Mouse (Mus musculus): ENCODE measurements around the gene Rnf220. TPM values are rescaled to one million over a fixed set of nuclear protein-coding genes. Genes with fewer than 3 reads are reported as not detected.

The Rnf220 gene
- polyA plus RNA-seq, 1 experiment from 2014 or later, result 60.0 TPM

DNA sequence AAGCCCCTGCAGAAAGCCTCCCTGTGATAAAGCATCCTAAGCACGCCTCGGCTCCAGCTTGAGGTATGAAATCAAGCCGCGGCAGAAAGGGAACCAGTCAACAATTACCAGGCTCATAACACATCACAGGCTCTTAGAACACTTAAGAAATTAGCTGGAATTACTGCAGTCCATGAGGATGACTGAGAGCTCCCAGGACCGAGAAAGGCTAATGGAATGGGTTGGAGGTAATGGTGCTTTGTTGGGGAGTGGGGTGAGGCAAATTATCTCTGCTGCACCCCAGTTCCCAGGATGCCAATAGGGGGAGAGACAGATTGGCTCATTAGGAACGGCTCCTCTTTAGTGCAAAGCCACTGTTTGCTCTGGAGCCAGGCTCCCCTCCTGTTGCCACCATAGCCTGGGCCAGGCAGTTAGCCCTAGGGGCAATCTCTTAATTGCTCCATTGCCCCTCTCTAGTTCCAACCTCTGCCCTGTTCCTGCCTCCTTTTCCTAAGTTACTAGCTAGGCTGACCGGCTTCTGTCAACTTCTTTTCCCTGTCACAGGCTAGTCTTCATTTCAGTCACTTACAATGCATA, 262.6 kb downstream of the Rnf220 start:
- Histone ChIP-seq H3K27ac (no peak overlapping the region), H3K9me3 (no peaks in the 10 kb centered on the region), H3K4me1 (replicated peaks) (0 out of 2 replicates have a peak, but pooled peaks cover 3% of the 10 kb centered on the region), H3K27me3 (replicated peaks) (no peaks in the 10 kb centered on the region), H3K4me2 (replicated peaks) (no peak overlapping the region), H3K9ac (no peak overlapping the region), H3K36me3 (no peaks in the 10 kb centered on the region), H3K4me3 (replicated peaks) (no peak overlapping the region)
- WGBS, result 47% methylated on average over 7 of the region's 7 CpGs
- ATAC-seq, result no peak

DNA sequence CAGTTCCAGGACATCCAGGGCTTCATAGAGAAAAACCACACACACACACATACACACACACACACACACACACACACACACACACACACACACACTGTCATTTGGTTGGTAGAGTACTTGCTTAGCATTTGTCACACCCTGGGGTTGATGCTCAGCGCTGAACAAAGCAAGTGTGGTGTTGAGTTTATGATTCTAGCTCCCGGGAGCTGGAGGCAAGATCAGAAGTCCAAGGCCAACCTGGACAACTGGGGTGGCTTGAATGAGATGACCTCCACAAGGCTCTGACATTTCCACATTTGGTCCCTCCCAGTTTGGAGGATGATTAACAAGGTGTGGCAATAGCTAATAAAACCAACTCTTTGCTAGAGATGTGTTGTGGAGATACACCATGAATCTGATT, 265.6 kb downstream of the Rnf220 start:
- Histone ChIP-seq H3K4me3 (replicated peaks) (no peak overlapping the region), H3K4me1 (replicated peaks) (0 out of 2 replicates have a peak, but pooled peaks cover 3% of the 10 kb centered on the region), H3K9me3 (no peaks in the 10 kb centered on the region), H3K27me3 (replicated peaks) (no peaks in the 10 kb centered on the region), H3K27ac (no peak overlapping the region), H3K4me2 (replicated peaks) (no peak overlapping the region), H3K36me3 (no peaks in the 10 kb centered on the region), H3K9ac (no peak overlapping the region)
- peak; percentile 50; the same call in 1 of the 2 replicates for ATAC-seq
- WGBS, result 79% methylated on average over 2 of the region's 2 CpGs

DNA sequence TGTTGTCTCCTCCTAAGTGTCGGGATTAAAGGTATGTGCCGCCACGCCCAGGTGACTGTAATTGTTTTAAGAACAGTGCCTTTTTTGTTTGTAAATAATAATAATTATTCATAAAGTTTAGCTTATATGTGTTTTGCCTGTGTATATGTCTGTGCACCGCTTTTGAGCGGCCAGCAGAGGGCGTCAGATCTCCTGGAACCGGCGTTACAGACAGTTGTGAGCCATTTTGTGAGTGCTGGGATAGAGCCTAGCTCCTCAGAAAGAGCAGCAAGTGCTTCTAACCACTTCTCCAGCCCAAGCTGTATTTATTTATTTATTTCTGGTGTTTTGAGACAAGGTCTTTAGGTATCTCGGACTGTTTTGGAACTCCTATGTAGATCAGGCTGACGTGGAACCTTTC, 266.5 kb downstream of the Rnf220 start:
- ATAC-seq, result no peak
- Histone ChIP-seq H3K27ac (no peak overlapping the region), H3K4me3 (replicated peaks) (no peak overlapping the region), H3K27me3 (replicated peaks) (no peaks in the 10 kb centered on the region), H3K4me2 (replicated peaks) (no peak overlapping the region), H3K9me3 (no peaks in the 10 kb centered on the region), H3K36me3 (no peaks in the 10 kb centered on the region), H3K9ac (no peak overlapping the region), H3K4me1 (replicated peaks) (no peaks in the 10 kb centered on the region)
- WGBS, result 61% methylated on average over 10 of the region's 10 CpGs

DNA sequence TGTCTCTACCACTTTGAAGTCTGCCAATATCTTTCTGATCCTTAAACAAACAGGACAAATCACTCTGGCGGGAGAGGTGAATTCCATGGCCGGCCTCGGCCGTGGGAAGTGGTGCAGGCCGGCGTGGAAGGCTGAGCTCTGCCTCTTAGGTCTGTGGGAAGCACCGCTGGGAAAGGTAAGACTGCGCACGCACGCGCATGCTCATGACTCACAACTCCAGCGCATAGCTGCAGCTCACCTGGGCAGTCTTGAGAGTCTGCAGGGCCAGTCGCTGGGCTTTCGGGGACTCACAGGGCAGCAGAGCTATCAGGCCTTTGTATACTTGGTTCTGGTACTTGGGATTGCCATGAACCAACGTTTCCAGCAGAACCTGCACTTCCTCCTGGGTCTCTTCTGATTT, 267.3 kb downstream of the Rnf220 start:
- Histone ChIP-seq H3K4me3 (replicated peaks) (no peak overlapping the region), H3K36me3 (no peaks in the 10 kb centered on the region), H3K4me1 (replicated peaks) (no peaks in the 10 kb centered on the region), H3K4me2 (replicated peaks) (0 out of 2 replicates have a peak overlapping the region, but pooled peaks have one; percentile 12), H3K9ac (no peak overlapping the region), H3K9me3 (no peaks in the 10 kb centered on the region), H3K27ac (no peak overlapping the region), H3K27me3 (replicated peaks) (no peaks in the 10 kb centered on the region)
- ATAC-seq, result no peak; the same call in 1 of the 2 replicates
- 58% methylated on average over 15 of the region's 15 CpGs for WGBS

DNA sequence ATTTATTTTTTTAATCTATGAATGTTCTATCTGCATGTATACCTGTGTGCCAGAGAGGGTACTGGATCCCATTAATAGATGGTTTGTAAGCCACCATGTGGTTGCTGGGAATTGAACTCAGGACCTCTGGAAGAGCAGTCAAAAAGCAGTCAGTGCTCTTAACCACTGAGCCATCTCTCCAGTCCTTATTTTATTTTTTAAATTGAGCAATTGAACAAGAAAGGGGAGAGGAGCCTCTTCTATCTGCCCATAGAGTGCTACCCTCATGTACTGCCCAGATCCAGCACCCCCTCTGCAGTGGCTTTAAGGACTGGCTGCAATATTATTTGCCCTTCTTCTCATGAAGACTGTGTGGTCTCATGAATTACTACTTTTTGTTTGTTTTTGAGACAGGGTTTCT, 271.6 kb downstream of the Rnf220 start:
- Histone ChIP-seq H3K9ac (no peak overlapping the region), H3K9me3 (no peaks in the 10 kb centered on the region), H3K4me2 (replicated peaks) (no peak overlapping the region), H3K27ac (no peak overlapping the region), H3K36me3 (no peaks in the 10 kb centered on the region), H3K4me3 (replicated peaks) (no peak overlapping the region), H3K4me1 (replicated peaks) (no peaks in the 10 kb centered on the region), H3K27me3 (replicated peaks) (no peaks in the 10 kb centered on the region)
- no peak for ATAC-seq

DNA sequence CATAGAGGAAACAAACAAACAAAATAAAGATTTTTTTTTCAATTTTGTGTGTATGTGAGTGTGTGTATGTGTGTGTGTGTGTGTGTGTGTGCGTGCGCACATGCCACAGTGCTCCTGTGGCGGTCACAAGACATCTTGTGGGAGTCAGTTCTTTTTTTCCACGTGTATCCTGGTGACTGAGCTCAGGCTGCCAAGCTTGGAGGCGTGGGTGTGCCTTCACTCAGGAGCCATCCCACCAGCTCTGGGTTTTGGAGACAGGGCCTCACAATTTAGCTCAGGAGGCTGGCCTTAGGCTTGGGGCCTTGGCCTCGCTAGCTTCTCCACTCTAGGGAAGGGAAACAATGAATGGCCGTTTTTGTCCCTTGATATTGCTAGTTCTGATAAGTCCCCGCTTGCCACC, 272.7 kb downstream of the Rnf220 start:
- no peaks in the 10 kb centered on the region for H3K36me3 ChIP-seq
- H3K27ac ChIP-seq, result no peak overlapping the region
- 67% methylated on average over 8 of the region's 8 CpGs for WGBS
- no peak overlapping the region for H3K9ac ChIP-seq
- no peaks in the 10 kb centered on the region for H3K27me3 ChIP-seq (replicated peaks)
- no peak for ATAC-seq
- H3K4me2 ChIP-seq (replicated peaks), result no peak overlapping the region
- no peaks in the 10 kb centered on the region for H3K9me3 ChIP-seq
- H3K4me1 ChIP-seq (replicated peaks), result no peaks in the 10 kb centered on the region
- H3K4me3 ChIP-seq (replicated peaks), result no peak overlapping the region

DNA sequence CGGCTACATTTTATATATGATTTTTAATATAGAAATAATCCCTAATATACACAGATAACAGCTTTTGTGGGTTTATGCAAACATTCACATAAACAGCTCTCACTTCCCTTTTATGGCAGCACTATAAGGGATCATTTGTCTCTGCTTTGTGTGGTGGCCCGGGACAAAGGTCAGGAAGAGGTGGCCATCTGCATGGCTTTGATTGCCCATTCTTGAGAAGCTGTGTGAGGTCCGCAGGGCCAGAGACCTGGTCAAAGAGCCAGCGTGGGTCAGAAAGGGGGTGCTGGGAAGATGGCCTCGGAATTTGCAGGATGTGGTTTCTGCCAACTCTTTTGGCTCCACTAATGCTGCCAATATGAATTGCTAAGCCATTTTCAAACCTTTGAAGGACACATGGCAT, 273.9 kb downstream of the Rnf220 start:
- no peak overlapping the region for H3K4me2 ChIP-seq (replicated peaks)
- no peak overlapping the region for H3K4me3 ChIP-seq (replicated peaks)
- ATAC-seq, result no peak
- H3K9ac ChIP-seq, result no peak overlapping the region
- no peak overlapping the region for H3K27ac ChIP-seq
- no peaks in the 10 kb centered on the region for H3K9me3 ChIP-seq
- 34% methylated on average over 5 of the region's 5 CpGs for WGBS
- no peaks in the 10 kb centered on the region for H3K36me3 ChIP-seq
- H3K27me3 ChIP-seq (replicated peaks), result no peaks in the 10 kb centered on the region
- no peaks in the 10 kb centered on the region for H3K4me1 ChIP-seq (replicated peaks)

DNA sequence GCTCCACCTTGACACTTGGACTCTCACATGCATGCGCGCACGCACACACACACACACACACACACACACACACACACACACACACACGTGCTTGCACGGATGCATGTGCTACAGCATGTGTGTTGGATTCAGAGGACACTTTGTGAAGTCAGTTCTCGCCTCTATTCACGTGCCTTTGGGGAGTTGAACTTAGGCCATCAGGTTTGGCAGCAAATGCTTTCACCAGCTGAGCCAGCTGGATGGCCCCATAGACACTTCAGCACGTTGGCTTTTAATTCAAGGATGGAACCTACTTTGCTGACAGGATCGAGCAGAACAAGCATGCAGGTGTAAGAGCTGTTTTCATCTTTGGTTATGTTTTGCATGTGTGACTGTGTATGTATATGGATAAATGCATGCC, 275.0 kb downstream of the Rnf220 start:
- no peaks in the 10 kb centered on the region for H3K36me3 ChIP-seq
- H3K4me2 ChIP-seq (replicated peaks), result no peak overlapping the region
- no peak overlapping the region for H3K27ac ChIP-seq
- H3K27me3 ChIP-seq (replicated peaks), result no peaks in the 10 kb centered on the region
- H3K9ac ChIP-seq, result no peak overlapping the region
- ATAC-seq, result no peak
- WGBS, result 88% methylated on average over 9 of the region's 9 CpGs
- no peaks in the 10 kb centered on the region for H3K4me1 ChIP-seq (replicated peaks)
- H3K9me3 ChIP-seq, result no peaks in the 10 kb centered on the region
- no peak overlapping the region for H3K4me3 ChIP-seq (replicated peaks)

Other genes starting within 250 kb of the Rnf220 start
- 9.5 and 11.7 TPM in 2 replicates for gene Tmem53, start 245.1 kb downstream of the Rnf220 start, polyA plus RNA-seq (2015; fragmentation: Nextera tagmentation; extraction: Ambion mirVana)
- 0.19 and 0.32 TPM in 2 replicates for gene Armh1, start 244.9 kb downstream of the Rnf220 start, polyA plus RNA-seq (2015; fragmentation: Nextera tagmentation; extraction: Ambion mirVana)
- gene Eri3, start 53.3 kb upstream of the Rnf220 start, polyA plus RNA-seq (2015; fragmentation: Nextera tagmentation; extraction: Ambion mirVana), result 95.5 and 102 TPM in 2 replicates
- gene Dmap1, start 185.2 kb upstream of the Rnf220 start, polyA plus RNA-seq (2015; fragmentation: Nextera tagmentation; extraction: Ambion mirVana), result 44.8 and 46.5 TPM in 2 replicates
- gene Gm12845, start 227.4 kb upstream of the Rnf220 start, polyA plus RNA-seq (2015; fragmentation: Nextera tagmentation; extraction: Ambion mirVana), result not detected in 2 replicates

All from intestine, embryonic 15.5 days (tissue).